ENCODE assay signal across 10 mouse cellular contexts in genomic region chr2:165467824-165468452, GRCm38 (mm10). TPM values are rescaled to one million over a fixed set of nuclear protein-coding genes. Genes with fewer than 3 reads are reported as not detected.
DNase-seq lines count a peak whose midpoint lies in the region; ATAC-seq lines count a peak whose summit lies in the region.
"Had no signal": no experiment of that assay in that cellular context is flagged by ENCODE, and none has a peak within 500 bp of the region (broad histone marks: within the 10 kb centered on the region; RNA-seq: fewer than 3 reads in every experiment).

No protein-coding gene starts in this region.

- no peak overlapping the region for H3K9ac ChIP-seq in midbrain, embryonic 11.5 days (ENCODE audit: low read length)
- H3K9ac ChIP-seq in midbrain, embryonic 16.5 days (ENCODE audit: low read depth, low read length) = no peak overlapping the region
- H3K9ac ChIP-seq in heart, embryonic 15.5 days = no peak overlapping the region
- 0 out of 2 replicates have a peak overlapping the region, but pooled peaks have one; percentile 32 for H3K9ac ChIP-seq in midbrain, embryonic 13.5 days (replicated peaks)

- H3K27ac ChIP-seq in midbrain, embryonic 11.5 days (ENCODE audit: low read depth, low read length) = no peak overlapping the region
- no peak overlapping the region for H3K27ac ChIP-seq in midbrain, embryonic 16.5 days (ENCODE audit: low read length)
- no peak overlapping the region for H3K27ac ChIP-seq in heart, embryonic 15.5 days
- no peak overlapping the region for H3K27ac ChIP-seq in midbrain, embryonic 13.5 days
- H3K27ac ChIP-seq: macrophage had no signal

- peaks cover 2% of the 10 kb centered on the region for H3K4me1 ChIP-seq in midbrain, embryonic 11.5 days (ENCODE audit: control insufficient read depth, insufficient read depth, low read length)
- peaks cover 6% of the 10 kb centered on the region for H3K4me1 ChIP-seq in midbrain, embryonic 16.5 days (ENCODE audit: control insufficient read depth, insufficient read depth, low read length)
- peaks cover 5% of the 10 kb centered on the region; the same call in 1 of the 2 replicates for H3K4me1 ChIP-seq in heart, embryonic 15.5 days (replicated peaks)
- peaks cover 14% of the 10 kb centered on the region for H3K4me1 ChIP-seq in midbrain, embryonic 13.5 days (replicated peaks)

- peaks cover 7% of the 10 kb centered on the region for H3K27me3 ChIP-seq in midbrain, embryonic 11.5 days (ENCODE audit: control insufficient read depth, insufficient read depth, low read length)
- peaks cover 12% of the 10 kb centered on the region; the same call in 1 of the 2 replicates for H3K27me3 ChIP-seq in midbrain, embryonic 16.5 days (ENCODE audit: control insufficient read depth, insufficient read depth, low read depth, low read length)
- H3K27me3 ChIP-seq in heart, embryonic 15.5 days = peaks cover 48% of the 10 kb centered on the region
- peaks cover 13% of the 10 kb centered on the region for H3K27me3 ChIP-seq in midbrain, embryonic 13.5 days

- no peaks in the 10 kb centered on the region for H3K9me3 ChIP-seq in midbrain, embryonic 11.5 days (ENCODE audit: control insufficient read depth, low read length)
- no peaks in the 10 kb centered on the region for H3K9me3 ChIP-seq in midbrain, embryonic 16.5 days (replicated peaks; ENCODE audit: control insufficient read depth, low read length, poor library complexity, severe bottlenecking)
- no peaks in the 10 kb centered on the region for H3K9me3 ChIP-seq in heart, embryonic 15.5 days (replicated peaks)
- H3K9me3 ChIP-seq in midbrain, embryonic 13.5 days = no peaks in the 10 kb centered on the region

- DNase-seq in midbrain, embryonic 11.5 days (ENCODE audit: low spot score, missing footprints) = peak; percentile 80
- DNase-seq in kidney, postnatal 4 days = peak; percentile 55 to 71
- no peak for DNase-seq in frontal cortex, postnatal 14 days (ENCODE audit: low spot score in 2 of 2)
- no peak for DNase-seq in cerebellum, postnatal 25 days
- DNase-seq in gastrocnemius, adult 18-20 months (ENCODE audit: low spot score) = no peak

- no peak for ATAC-seq in midbrain, embryonic 11.5 days (ENCODE audit: low FRiP score)
- ATAC-seq in midbrain, embryonic 16.5 days = no peak
- 0 out of 2 replicates have a peak, but pooled peaks have one; percentile 31 for ATAC-seq in heart, embryonic 15.5 days (replicated peaks; ENCODE audit: insufficient number of reproducible peaks, insufficient read depth, low FRiP score, low read depth)
- no peak for ATAC-seq in midbrain, embryonic 13.5 days

- no peaks in the 10 kb centered on the region for H3K36me3 ChIP-seq in midbrain, embryonic 11.5 days (ENCODE audit: control insufficient read depth, insufficient read depth, low read length)
- H3K36me3 ChIP-seq in midbrain, embryonic 16.5 days (ENCODE audit: control insufficient read depth, insufficient read depth, low read length) = no peaks in the 10 kb centered on the region
- no peaks in the 10 kb centered on the region for H3K36me3 ChIP-seq in heart, embryonic 15.5 days
- H3K36me3 ChIP-seq in midbrain, embryonic 13.5 days = no peaks in the 10 kb centered on the region

- no peak overlapping the region for H3K4me2 ChIP-seq in midbrain, embryonic 11.5 days
- H3K4me2 ChIP-seq in midbrain, embryonic 16.5 days (ENCODE audit: low read length) = no peak overlapping the region
- no peak overlapping the region for H3K4me2 ChIP-seq in heart, embryonic 15.5 days
- no peak overlapping the region for H3K4me2 ChIP-seq in midbrain, embryonic 13.5 days (replicated peaks)

- 47% methylated on average over 15 of the region's 15 CpGs for WGBS in midbrain, embryonic 11.5 days
- 30% methylated on average over 15 of the region's 15 CpGs for WGBS in midbrain, embryonic 16.5 days
- 43% methylated on average over 15 of the region's 15 CpGs for WGBS in heart, embryonic 15.5 days
- WGBS in midbrain, embryonic 13.5 days = 48% methylated on average over 15 of the region's 15 CpGs

- no peak overlapping the region for H3K4me3 ChIP-seq in midbrain, embryonic 11.5 days (ENCODE audit: low read depth, low read length)
- H3K4me3 ChIP-seq in midbrain, embryonic 16.5 days (ENCODE audit: low read depth, low read length) = no peak overlapping the region
- no peak overlapping the region for H3K4me3 ChIP-seq in heart, embryonic 15.5 days
- H3K4me3 ChIP-seq in midbrain, embryonic 13.5 days (replicated peaks) = no peak overlapping the region

RNA-seq across cellular contexts. Expression of gene Slc13a3, which starts 5.1 kb away (rescaled TPM):
- 1.4 and 2.1 TPM in 2 replicates for polyA plus RNA-seq in midbrain, embryonic 11.5 days (2014; fragmentation: Nextera tagmentation; extraction: Ambion mirVana)
- 8.4 and 10.6 TPM in 2 replicates for polyA plus RNA-seq in midbrain, embryonic 16.5 days (2015; fragmentation: Nextera tagmentation; extraction: Ambion mirVana)
- polyA plus RNA-seq in heart, embryonic 15.5 days (2015; fragmentation: Nextera tagmentation; extraction: Ambion mirVana) = 0.24 and 0.27 TPM in 2 replicates
- 3.4 TPM in 2 replicates for polyA plus RNA-seq in midbrain, embryonic 13.5 days (2015; fragmentation: Nextera tagmentation; extraction: Ambion mirVana)
- under 1 TPM in 1 of 2 experiments, not detected in 1; 0.25 TPM for total RNA-seq in gastrocnemius, adult 18-20 months (2021)
- total RNA-seq: MEL had no signal

RNA-seq across cellular contexts. Expression of gene Trp53rka, which starts 25.2 kb away (rescaled TPM):
- polyA plus RNA-seq in midbrain, embryonic 11.5 days (2014; fragmentation: Nextera tagmentation; extraction: Ambion mirVana) = 46.2 and 49.3 TPM in 2 replicates
- polyA plus RNA-seq in midbrain, embryonic 16.5 days (2015; fragmentation: Nextera tagmentation; extraction: Ambion mirVana) = 39.4 and 41.7 TPM in 2 replicates
- 19.4 and 25.3 TPM in 2 replicates for polyA plus RNA-seq in heart, embryonic 15.5 days (2015; fragmentation: Nextera tagmentation; extraction: Ambion mirVana)
- 44.2 and 47.8 TPM in 2 replicates for polyA plus RNA-seq in midbrain, embryonic 13.5 days (2015; fragmentation: Nextera tagmentation; extraction: Ambion mirVana)
- total RNA-seq in gastrocnemius, adult 18-20 months (2021) = 10 to 100 TPM; 10.2 to 10.7 TPM

RNA-seq across cellular contexts. Expression of gene Slc2a10, which starts 35.6 kb away (rescaled TPM):
- polyA plus RNA-seq in midbrain, embryonic 11.5 days (2014; fragmentation: Nextera tagmentation; extraction: Ambion mirVana) = 2.8 TPM in 2 replicates
- polyA plus RNA-seq in midbrain, embryonic 16.5 days (2015; fragmentation: Nextera tagmentation; extraction: Ambion mirVana) = 1.7 and 1.9 TPM in 2 replicates
- 5.0 and 7.5 TPM in 2 replicates for polyA plus RNA-seq in heart, embryonic 15.5 days (2015; fragmentation: Nextera tagmentation; extraction: Ambion mirVana)
- 2.4 and 2.6 TPM in 2 replicates for polyA plus RNA-seq in midbrain, embryonic 13.5 days (2015; fragmentation: Nextera tagmentation; extraction: Ambion mirVana)
- total RNA-seq in gastrocnemius, adult 18-20 months (2021) = 1 to 10 TPM in 1 of 2 experiments, under 1 TPM in 1; 0.80 to 1.4 TPM
- total RNA-seq: MEL had no signal
- polyA plus RNA-seq: macrophage had no signal

Comparison
In these comparisons a context has a peak if more than half of its experiments do, and no peak if none do; other contexts are left out.
1. DNase-seq: peak in midbrain, embryonic 11.5 days (single experiment) and kidney, postnatal 4 days (2 of 2); none in frontal cortex, postnatal 14 days (0 of 2), cerebellum, postnatal 25 days (0 of 2) and gastrocnemius, adult 18-20 months (single experiment).